ENCODE assay signal across 10 mouse cellular contexts in genomic region chr14:20024888-20025719, GRCm38 (mm10). TPM values are rescaled to one million over a fixed set of nuclear protein-coding genes. Genes with fewer than 3 reads are reported as not detected.
DNase-seq lines count a peak whose midpoint lies in the region; ATAC-seq and TF ChIP-seq lines count a peak whose summit lies in the region.
"Had no signal": no experiment of that assay in that cellular context is flagged by ENCODE, and none has a peak within 500 bp of the region (broad histone marks: within the 10 kb centered on the region; RNA-seq: fewer than 3 reads in every experiment).

No protein-coding gene starts in this region.

- ATAC-seq in liver, embryonic 14.5 days (ENCODE audit: insufficient read depth) = no peak; the same call in 1 of the 2 replicates
- ATAC-seq: forebrain, embryonic 13.5 days had no signal

- H3K4me3 ChIP-seq in CH12.LX (replicated peaks in 1 of 3; ENCODE audit: low read depth in 2 of 3, low read length in 2 of 3, poor library complexity in 1 of 3) = peak overlapping the region; percentile 58 to 67 (median 62)
- H3K4me3 ChIP-seq in liver, embryonic 14.5 days (ENCODE audit: insufficient read depth in 1 of 2, low read depth in 2 of 2, low read length in 2 of 2) = peak overlapping the region in 1 of 2 experiments; percentile 37; a peak in 1 of 4 replicates
- peak overlapping the region; percentile 47 for H3K4me3 ChIP-seq in spleen, adult 2 months (ENCODE audit: extremely low read depth, insufficient read depth, insufficient read length)
- H3K4me3 ChIP-seq: forebrain, embryonic 13.5 days; neural tube, embryonic 12.5 days had no signal

- H3K4me2 ChIP-seq in CH12.LX (ENCODE audit: insufficient read depth, low read depth, poor library complexity, severe bottlenecking) = peak overlapping the region; percentile 98
- peak overlapping the region; percentile 41 for H3K4me2 ChIP-seq in liver, embryonic 14.5 days (ENCODE audit: low read depth)
- H3K4me2 ChIP-seq: forebrain, embryonic 13.5 days; hindbrain, embryonic 14.5 days; neural tube, embryonic 12.5 days had no signal

- peak overlapping the region; percentile 36; the same call in 1 of the 2 replicates for H3K27ac ChIP-seq in CH12.LX (ENCODE audit: insufficient read depth, low read depth)
- H3K27ac ChIP-seq in liver, embryonic 14.5 days = no peak overlapping the region
- peak overlapping the region; percentile 73 for H3K27ac ChIP-seq in spleen, adult 2 months (ENCODE audit: insufficient read depth, low read length)
- H3K27ac ChIP-seq: forebrain, embryonic 13.5 days; hindbrain, embryonic 14.5 days; neural tube, embryonic 12.5 days had no signal

- in situ Hi-C loops in CH12.LX (cut with MboI; ENCODE audit: low pct_ligation_motif_present, low pct_unique_long_range_greater_than_20kb, low sequenced_read_pairs) = no loop called here

- TF ChIP-seq RAD21 in CH12.LX (IDR thresholded peaks at IDR 0.05; ENCODE audit: low read depth, low read length) = no peak

- dilution Hi-C loops in CH12.LX (cut with MboI; ENCODE audit: extremely low pct_ligation_motif_present, extremely low pct_unique_long_range_greater_than_20kb, low sequenced_read_pairs) = no loop called here

- no peaks in the 10 kb centered on the region for H3K79me2 ChIP-seq in CH12.LX (replicated peaks; ENCODE audit: control insufficient read depth, extremely low read depth, insufficient read depth, poor library complexity, severe bottlenecking)

- DNase-seq in CH12.LX (ENCODE audit: extremely low read depth) = peak; percentile 86
- DNase-seq in T-cell, adult 2 months (ENCODE audit: low spot score) = peak; percentile 78
- DNase-seq in liver, embryonic 14.5 days (ENCODE audit: low read depth in 3 of 3, low spot score in 3 of 3) = peak; percentile 12 to 20 (median 14)
- DNase-seq in spleen, adult 2 months (ENCODE audit: low read depth in 1 of 2, low spot score in 2 of 2) = peak; percentile 65 to 66
- DNase-seq in layer of hippocampus, adult 9-11 months = no peak
- no peak for DNase-seq in testis, postnatal 14 days (ENCODE audit: low spot score)
- DNase-seq in left cerebral cortex, adult 18-20 months (ENCODE audit: low spot score in 2 of 2) = no peak

- H3K36me3 ChIP-seq in CH12.LX (replicated peaks in 1 of 2; ENCODE audit: control insufficient read depth in 1 of 2, insufficient read depth in 1 of 2, low read length in 1 of 2) = no peaks in the 10 kb centered on the region
- no peaks in the 10 kb centered on the region for H3K36me3 ChIP-seq in liver, embryonic 14.5 days (replicated peaks; ENCODE audit: control insufficient read depth, insufficient read depth, low read depth)
- no peaks in the 10 kb centered on the region for H3K36me3 ChIP-seq in spleen, adult 2 months (ENCODE audit: control insufficient read depth, insufficient read depth, low read length)
- H3K36me3 ChIP-seq: neural tube, embryonic 12.5 days had no signal

- 19% methylated on average over 6 of the region's 6 CpGs for WGBS in liver, embryonic 14.5 days (ENCODE audit: insufficient replicate concordance)
- 9% methylated on average over 6 of the region's 6 CpGs for WGBS in spleen, adult 2 months

- no peak for TF ChIP-seq EP300 in CH12.LX (IDR thresholded peaks at IDR 0.05; ENCODE audit: low read length)
- TF ChIP-seq EP300 in liver, embryonic 14.5 days (IDR thresholded peaks at IDR 0.05; ENCODE audit: low read depth) = no peak

- H3K9me3 ChIP-seq in CH12.LX (replicated peaks; ENCODE audit: low read length) = no peaks in the 10 kb centered on the region
- no peaks in the 10 kb centered on the region for H3K9me3 ChIP-seq in liver, embryonic 14.5 days (ENCODE audit: control insufficient read depth, low read length)
- H3K9me3 ChIP-seq: forebrain, embryonic 13.5 days; neural tube, embryonic 12.5 days had no signal

- TF ChIP-seq POLR2A in CH12.LX (IDR thresholded peaks at IDR 0.05; ENCODE audit: low read depth, low read length) = peak; percentile 69
- no peak for TF ChIP-seq POLR2A in spleen, adult 2 months (IDR thresholded peaks at IDR 0.05; ENCODE audit: low read depth, low read length)

- H3K4me1 ChIP-seq in CH12.LX (ENCODE audit: control insufficient read depth in 1 of 2, insufficient read depth in 2 of 2) = peaks cover 8 to 16% of the 10 kb centered on the region in 2 experiments; a peak in 3 of 4 replicates
- peaks cover 0 to 5% of the 10 kb centered on the region in 2 experiments; a peak in 2 of 4 replicates for H3K4me1 ChIP-seq in liver, embryonic 14.5 days (replicated peaks; ENCODE audit: control insufficient read depth in 2 of 2, insufficient read depth in 2 of 2, low read length in 1 of 2)
- peaks cover 2% of the 10 kb centered on the region; the same call in 1 of the 2 replicates for H3K4me1 ChIP-seq in spleen, adult 2 months (ENCODE audit: control insufficient read depth, insufficient read depth, insufficient read length)
- H3K4me1 ChIP-seq: forebrain, embryonic 13.5 days; neural tube, embryonic 12.5 days had no signal

- H3K9ac ChIP-seq in CH12.LX (ENCODE audit: insufficient read depth, low read depth) = peak overlapping the region; percentile 86
- H3K9ac ChIP-seq in liver, embryonic 14.5 days (replicated peaks) = no peak overlapping the region
- H3K9ac ChIP-seq: forebrain, embryonic 13.5 days; hindbrain, embryonic 14.5 days; neural tube, embryonic 12.5 days had no signal

- H3K27me3 ChIP-seq in CH12.LX (replicated peaks) = no peaks in the 10 kb centered on the region
- no peaks in the 10 kb centered on the region for H3K27me3 ChIP-seq in liver, embryonic 14.5 days (ENCODE audit: control insufficient read depth, insufficient read depth, low read length)
- H3K27me3 ChIP-seq in spleen, adult 2 months (ENCODE audit: control insufficient read depth, insufficient read depth, low read length) = no peaks in the 10 kb centered on the region
- H3K27me3 ChIP-seq: forebrain, embryonic 13.5 days; neural tube, embryonic 12.5 days had no signal

- no peak for TF ChIP-seq CTCF in CH12.LX (conservative IDR thresholded peaks at IDR 0.05 in 1 of 2, IDR thresholded peaks at IDR 0.05 in 1 of 2; ENCODE audit: low read depth in 2 of 2, low read length in 2 of 2)
- TF ChIP-seq CTCF in liver, embryonic 14.5 days (IDR thresholded peaks at IDR 0.05; ENCODE audit: low read depth) = no peak
- TF ChIP-seq CTCF in spleen, adult 2 months (IDR thresholded peaks at IDR 0.05; ENCODE audit: extremely low read depth, insufficient read depth, insufficient read length, insufficient replicate concordance) = no peak

TF ChIP-seq in CH12.LX, 34 proteins besides CTCF, POLR2A, EP300 and RAD21:
- TF ChIP-seq ZNF384 (IDR thresholded peaks at IDR 0.05; ENCODE audit: low read depth, low read length) (no peak), SIN3A (IDR thresholded peaks at IDR 0.05; ENCODE audit: low read length) (peak; percentile 49; the same call in 1 of the 2 replicates), MAZ (IDR thresholded peaks at IDR 0.05; ENCODE audit: low read depth, low read length) (no peak), USF2 (conservative IDR thresholded peaks at IDR 0.05; ENCODE audit: low read depth, low read length) (no peak), JUN (IDR thresholded peaks at IDR 0.05; ENCODE audit: insufficient read depth, low read depth, low read length) (no peak), NELFE (IDR thresholded peaks at IDR 0.05; ENCODE audit: low read depth, low read length) (0 out of 2 replicates have a peak, but pooled peaks have one; percentile 39), USF1 (IDR thresholded peaks at IDR 0.05; ENCODE audit: low read depth, low read length) (no peak), ZKSCAN1 (IDR thresholded peaks at IDR 0.05; ENCODE audit: borderline replicate concordance, low read depth, low read length) (no peak), RCOR1 (conservative IDR thresholded peaks at IDR 0.05; ENCODE audit: low read depth, low read length) (no peak), ZMIZ1 (IDR thresholded peaks at IDR 0.05; ENCODE audit: low read depth, low read length) (no peak), TCF12 (IDR thresholded peaks at IDR 0.05; ENCODE audit: low read depth, low read length) (no peak; the same call in 1 of the 2 replicates), MYC (IDR thresholded peaks at IDR 0.05; ENCODE audit: low read depth, low read length) (no peak), KAT2A (IDR thresholded peaks at IDR 0.05; ENCODE audit: insufficient replicate concordance, low read length) (no peak), HCFC1 (IDR thresholded peaks at IDR 0.05; ENCODE audit: low read depth, low read length) (peak; percentile 18; the same call in 1 of the 2 replicates), TBP (conservative IDR thresholded peaks at IDR 0.05; ENCODE audit: low read depth, low read length) (no peak), NRF1 (IDR thresholded peaks at IDR 0.05; ENCODE audit: low read depth, low read length) (no peak), MAX (IDR thresholded peaks at IDR 0.05; ENCODE audit: low read length) (no peak), POLR2AphosphoS2 (IDR thresholded peaks at IDR 0.05; ENCODE audit: low read depth, low read length) (no peak), IRF4 (IDR thresholded peaks at IDR 0.05; ENCODE audit: low read depth, low read length) (peak; percentile 37; the same call in 1 of the 2 replicates), UBTF (IDR thresholded peaks at IDR 0.05; ENCODE audit: low read depth, low read length) (no peak), MEF2A (IDR thresholded peaks at IDR 0.05; ENCODE audit: borderline replicate concordance, low read depth, low read length) (no peak), ZC3H11A (IDR thresholded peaks at IDR 0.05; ENCODE audit: low read depth, low read length) (no peak), ELF1 (IDR thresholded peaks at IDR 0.05; ENCODE audit: low read depth, low read length) (peak; percentile 80), JUND (conservative IDR thresholded peaks at IDR 0.05; ENCODE audit: low read depth, low read length) (no peak), MAFK (IDR thresholded peaks at IDR 0.05; ENCODE audit: insufficient replicate concordance, low read length) (no peak), MXI1 (IDR thresholded peaks at IDR 0.05; ENCODE audit: low read depth, low read length) (no peak)

RNA-seq across cellular contexts. Expression of gene Gng2, which starts 47.7 kb away (rescaled TPM):
- 62.9 and 63.4 TPM in 2 replicates for total RNA-seq in CH12.LX (2012; rRNA removed)
- 61.8 and 67.7 TPM in 2 replicates for total RNA-seq in CH12.LX (2014; rRNA removed)
- 52.1 and 70.0 TPM in 2 replicates for polyA plus RNA-seq in CH12.LX (2012; ENCODE audit: insufficient read length, low read depth)
- 2.7 and 5.2 TPM in 2 replicates for polyA plus RNA-seq in liver, embryonic 14.5 days (2012; rRNA removed)
- 6.7 and 8.7 TPM in 2 replicates for polyA plus RNA-seq in liver, embryonic 14.5 days (2014; fragmentation: Nextera tagmentation; extraction: Ambion mirVana)
- polyA plus RNA-seq in spleen, adult 2 months (2012; rRNA removed) = 25.1 and 34.7 TPM in 2 replicates
- total RNA-seq in left cerebral cortex, adult 18-20 months (2021) = 100 to 1,000 TPM; 202 to 212 TPM

Comparison
In these comparisons a context has a peak if more than half of its experiments do, and no peak if none do; other contexts are left out.
1. DNase-seq: peak in CH12.LX (single experiment), T-cell, adult 2 months (single experiment), liver, embryonic 14.5 days (3 of 3) and spleen, adult 2 months (2 of 2); none in layer of hippocampus, adult 9-11 months (single experiment), testis, postnatal 14 days (single experiment) and left cerebral cortex, adult 18-20 months (0 of 2).